Mouse (Mus musculus) frontal cortex, postnatal 25 days (tissue): ENCODE data around the gene Cs.
A peak's percentile ranks its signal among the peaks of the same experiment; 100 is the strongest.
"Not testable (repeated sequence)": the region's sequence is repeated elsewhere in the genome, so short reads cannot be mapped to it uniquely, and the experiment has no call there.

Experiments used
- DNase-seq, 2 experiments: peaks; one replicate each; pipeline ENCODE4 v3.0.0; 2022; ENCODE audit warnings: low spot score in 2 of 2

Cs gene

DNA sequence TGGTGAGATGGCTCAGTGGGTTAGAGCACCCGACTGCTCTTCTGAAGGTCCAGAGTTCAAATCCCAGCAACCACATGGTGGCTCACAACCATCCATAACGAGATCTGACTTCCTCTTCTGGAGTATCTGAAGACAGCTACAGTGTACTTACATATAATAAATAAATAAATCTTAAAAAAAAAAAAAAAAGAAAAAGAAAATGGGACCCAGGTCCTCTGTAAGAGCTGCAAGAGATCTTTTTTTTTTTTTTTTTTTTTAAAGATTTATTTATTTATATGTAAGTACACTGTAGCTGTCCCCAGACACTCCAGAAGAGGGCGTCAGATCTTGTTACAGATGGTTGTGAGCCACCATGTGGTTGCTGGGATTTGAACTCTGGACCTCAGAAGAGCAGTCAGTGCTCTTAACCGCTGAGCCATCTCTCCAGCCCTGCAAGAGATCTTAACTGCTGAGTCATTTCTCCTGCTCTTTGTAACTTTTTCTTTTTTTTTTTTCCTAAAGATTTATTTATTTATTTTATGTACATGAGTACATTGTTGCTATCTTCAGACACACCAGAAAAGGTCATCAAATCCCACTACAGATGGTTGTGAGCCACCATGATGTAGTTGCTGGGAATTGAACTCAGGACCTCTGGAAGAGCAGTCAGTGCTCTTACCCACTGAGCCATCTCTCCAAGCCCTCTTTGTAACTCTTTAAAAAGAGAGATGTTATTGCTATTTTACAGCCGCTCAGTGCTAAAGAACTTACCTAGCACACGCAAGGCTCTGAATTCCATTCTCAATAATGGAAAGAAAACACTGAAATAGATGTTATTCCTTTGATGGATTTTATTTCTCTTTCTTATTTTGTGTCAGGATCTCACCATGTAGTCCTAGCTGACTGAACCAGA, 4.9 kb upstream of the Cs start:
- DNase-seq, result not testable (repeated sequence)

DNA sequence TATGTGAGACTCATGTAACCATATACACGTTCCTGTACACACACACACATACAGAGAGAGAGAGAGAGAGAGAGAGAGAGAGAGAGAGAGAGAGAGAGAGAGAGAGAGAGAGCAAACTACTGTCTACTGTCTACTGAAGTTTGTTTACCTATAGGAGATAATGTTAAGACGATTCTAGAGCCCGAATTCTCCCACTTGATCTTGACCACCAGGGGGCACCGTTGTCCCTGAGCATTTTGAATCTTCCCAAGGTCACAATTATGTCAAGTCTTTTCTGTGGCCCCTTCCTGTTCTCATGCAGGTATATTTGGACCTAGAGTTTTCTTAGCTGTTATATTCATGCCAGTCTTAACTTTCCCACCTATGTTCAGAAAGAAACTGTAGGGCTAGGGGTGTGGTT, 2.0 kb upstream of the Cs start:
- peak; percentile 57 to 61 for DNase-seq

DNA sequence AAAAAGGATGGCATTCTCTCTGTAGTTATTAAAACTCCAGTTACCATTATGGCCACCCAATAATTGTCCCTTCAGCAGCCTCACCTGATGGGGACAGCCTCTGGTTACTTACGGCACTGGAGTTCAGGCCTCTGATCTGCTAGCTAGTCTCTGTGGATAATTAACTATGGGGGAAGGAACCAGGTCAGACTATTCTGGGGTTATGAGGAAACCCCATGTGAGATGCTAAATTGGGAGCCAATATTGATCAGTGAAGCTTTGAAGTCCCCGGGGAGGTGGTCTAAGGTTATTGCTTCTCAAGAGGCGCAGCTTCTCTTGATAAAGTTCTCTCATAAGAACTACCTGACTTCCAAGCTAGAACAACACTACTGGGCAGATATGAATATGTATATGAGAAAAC, 1.3 kb upstream of the Cs start:
- no peak for DNase-seq

DNA sequence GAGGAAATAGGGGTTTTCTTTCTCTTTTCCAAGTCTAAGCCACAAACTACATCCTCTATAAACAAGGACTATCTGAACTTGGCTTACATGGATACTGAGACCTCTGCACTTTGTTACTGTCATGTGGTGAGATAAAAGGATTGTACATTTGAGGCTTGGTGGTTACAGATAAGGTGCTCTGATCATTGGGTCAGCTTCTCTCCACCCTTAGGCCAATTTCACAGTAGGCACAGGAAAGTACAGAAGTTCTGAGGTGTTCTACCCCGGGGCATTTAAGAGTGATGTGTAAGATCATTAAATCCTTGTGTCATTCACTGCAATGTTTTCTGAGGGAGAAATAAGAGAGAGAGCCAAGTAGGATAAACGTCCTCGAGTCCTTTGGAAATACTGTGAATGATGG, 937 bp upstream of the Cs start:
- no peak for DNase-seq

DNA sequence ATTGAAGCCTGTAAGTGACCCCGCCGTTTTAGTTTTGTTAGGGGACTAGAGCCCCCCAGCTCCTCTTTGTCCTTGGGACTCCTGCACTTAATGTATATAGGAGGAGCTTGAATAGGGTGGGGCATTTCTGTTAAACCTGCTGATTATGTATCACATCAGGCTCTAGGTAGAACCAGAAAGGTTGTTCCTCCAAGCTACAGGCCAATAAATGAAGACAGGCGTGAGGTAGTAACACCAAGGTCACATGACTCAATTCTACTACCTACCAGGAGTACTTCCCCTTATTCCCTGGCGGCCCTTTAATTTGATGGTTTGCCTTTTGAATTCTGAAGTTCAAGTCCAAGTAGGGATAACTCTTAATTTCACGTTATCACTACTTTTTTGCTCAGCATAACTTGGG, 881 bp downstream of the Cs start:
- no peak for DNase-seq

DNA sequence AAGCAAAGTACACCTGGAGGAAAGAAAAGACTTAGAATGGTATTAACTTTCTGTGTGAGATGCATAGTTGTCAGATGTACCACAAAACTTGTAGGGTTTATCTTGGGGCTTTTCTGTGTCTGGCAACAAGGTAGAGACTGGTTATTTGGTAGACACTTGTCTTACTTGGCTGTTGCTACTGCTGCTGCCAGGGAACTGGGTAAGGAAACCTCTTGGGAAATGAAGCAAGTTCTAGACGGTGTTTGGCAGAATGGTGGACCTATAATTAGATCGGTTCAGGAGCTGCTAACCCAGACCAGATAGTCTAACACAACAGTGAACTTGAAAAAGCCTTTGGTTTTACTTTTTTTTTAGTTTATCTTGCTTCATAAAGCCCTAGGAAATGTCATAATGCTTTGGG, 1.4 kb downstream of the Cs start:
- DNase-seq, result no peak

DNA sequence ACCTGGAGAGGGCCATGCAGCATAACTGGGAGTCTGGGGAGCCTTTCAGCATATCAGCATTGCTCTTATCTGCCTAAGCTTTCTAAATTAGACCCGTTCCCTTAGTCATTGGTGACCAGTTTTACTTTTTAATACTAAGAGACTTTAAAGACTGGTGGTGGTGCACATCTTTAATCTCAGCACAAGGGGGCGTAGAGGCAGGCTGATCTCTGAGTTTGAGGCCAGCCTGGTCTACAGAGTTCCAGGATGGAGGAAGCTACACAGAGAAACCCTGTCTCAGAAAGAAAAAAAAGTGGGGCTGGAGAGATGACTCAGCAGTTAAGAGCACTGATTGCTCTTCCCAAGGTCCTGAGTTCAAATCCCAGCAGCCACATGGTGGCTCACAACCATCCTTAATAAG, 2.7 kb downstream of the Cs start:
- DNase-seq, result no peak

DNA sequence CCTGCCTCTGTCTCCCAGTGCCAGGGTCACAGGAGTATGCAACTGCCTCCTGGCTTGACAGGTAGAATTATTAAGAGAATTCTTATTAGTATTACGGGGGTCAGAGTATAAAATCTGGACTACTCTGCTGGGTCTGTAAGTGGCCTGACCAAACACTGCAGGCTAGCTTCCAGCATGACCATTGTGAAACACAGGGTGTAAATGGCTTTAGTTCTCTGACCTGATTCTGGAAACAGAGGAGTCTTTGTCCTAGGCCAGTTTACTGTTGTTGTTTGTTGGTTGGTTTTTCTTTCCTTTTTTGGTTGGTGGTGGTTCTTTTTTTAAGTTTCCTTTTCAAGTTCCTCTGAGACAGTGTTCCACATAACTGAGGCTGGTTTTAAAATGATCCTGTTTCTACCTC, 5.9 kb downstream of the Cs start:
- no peak for DNase-seq

DNA sequence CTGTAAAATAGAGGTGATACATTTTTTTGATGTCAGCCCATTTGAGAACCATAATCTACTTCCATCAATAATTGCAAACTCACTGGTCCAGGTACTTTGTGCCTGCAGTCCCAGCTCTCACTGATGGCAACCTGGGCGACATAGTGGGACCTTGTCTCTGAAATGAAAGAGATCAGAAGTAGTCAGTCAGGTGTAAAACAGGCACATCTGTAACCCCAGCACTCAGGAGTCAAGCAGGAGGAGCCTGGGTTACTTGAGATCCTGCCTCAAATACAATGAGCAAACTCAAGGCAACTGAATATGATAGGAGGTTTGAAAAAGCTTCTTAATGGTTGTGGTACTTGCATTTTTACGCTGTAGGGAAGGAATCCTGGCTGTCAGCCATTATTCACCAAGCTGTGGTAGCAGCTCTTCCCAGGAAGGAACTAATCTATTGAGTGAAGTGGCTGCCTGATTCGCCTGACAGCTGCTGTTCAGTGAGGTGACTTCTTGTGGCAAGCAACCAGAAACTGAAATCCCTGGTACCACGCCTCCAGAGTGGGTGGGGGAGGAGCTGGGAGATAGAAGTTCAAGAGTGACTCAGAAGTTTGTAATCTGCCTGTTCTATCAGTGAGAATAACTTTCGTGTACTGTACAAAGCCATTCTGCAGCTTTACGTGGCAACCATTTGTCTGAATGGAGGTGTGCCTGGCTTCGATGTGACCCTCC, 7.2 kb downstream of the Cs start:
- DNase-seq, result peak in 1 of 2 experiments; percentile 25

DNA sequence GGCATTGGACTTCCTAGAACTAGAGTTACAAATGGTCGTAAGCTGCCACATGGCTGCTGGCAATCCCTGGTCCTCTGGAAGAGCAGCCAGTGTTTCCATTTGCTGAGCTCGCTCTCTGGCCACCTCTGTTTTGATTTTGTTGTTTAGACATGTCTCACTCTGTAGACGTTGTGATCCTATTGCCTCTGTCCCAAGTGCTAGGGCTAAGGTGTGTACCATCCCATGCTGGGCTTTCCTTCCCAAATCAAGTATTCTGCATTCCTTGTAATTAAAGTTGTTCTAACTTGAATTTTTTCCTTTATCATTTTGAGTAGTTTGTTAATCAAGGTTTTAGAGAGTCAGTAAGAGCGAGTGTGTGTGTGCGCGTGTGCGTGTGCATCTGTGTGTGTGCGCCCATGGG, 10.0 kb downstream of the Cs start:
- DNase-seq, result no peak

DNA sequence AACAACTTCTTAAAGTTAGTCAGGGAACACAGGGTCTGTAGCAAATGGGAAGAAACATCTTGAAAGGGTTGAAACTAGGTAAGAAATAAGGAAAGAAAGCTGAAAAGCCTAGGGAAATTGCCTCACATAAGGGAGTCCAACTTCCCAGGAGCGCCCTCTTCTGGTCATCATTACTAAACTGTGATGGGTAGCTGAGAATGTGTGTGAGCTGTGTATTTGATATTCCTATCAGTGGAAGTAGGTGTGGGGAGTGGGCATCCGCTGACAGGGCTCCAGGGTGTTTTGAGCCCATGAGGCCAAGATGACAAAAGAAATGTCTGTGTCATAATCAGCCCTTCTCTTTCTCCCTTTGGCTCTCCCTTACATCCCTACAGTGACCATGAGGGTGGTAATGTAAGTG, 21.3 kb downstream of the Cs start:
- DNase-seq, result peak in 1 of 2 experiments; percentile 52

DNA sequence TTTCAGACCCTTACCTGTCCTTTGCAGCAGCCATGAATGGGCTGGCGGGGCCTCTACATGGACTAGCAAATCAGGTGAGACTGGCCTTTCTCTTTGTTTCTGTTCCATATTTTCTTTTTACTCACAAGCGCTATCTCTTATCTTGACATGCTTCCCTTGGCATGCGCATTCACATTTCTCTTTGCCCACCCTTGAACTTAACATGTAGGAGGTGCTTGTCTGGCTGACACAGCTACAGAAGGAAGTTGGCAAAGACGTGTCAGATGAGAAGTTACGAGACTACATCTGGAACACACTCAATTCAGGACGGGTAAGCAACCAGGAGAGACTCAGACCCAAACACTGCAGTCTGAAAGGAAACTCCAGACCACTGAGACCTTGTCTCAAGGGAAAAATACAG, 21.7 kb downstream of the Cs start:
- DNase-seq, result no peak

DNA sequence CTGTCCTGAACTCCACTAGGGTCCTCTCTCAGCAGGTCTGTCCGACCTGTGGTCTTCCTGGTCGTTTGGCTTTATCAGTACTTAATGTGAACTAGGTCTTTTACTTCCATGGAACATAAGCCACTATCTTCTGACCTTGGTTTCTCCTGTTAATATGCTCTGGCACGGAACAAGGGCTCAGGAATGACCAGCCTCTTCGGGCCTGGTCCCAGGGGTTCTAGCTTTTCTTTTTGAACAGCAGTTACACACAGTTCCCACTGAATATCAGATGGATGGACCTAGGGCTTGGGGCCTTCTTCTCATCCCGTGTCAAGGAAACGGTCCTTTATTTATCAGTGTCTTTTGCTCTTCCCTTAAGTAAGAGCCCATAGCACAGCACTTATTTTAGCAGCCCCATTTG, 24.3 kb downstream of the Cs start:
- DNase-seq, result no peak

DNA sequence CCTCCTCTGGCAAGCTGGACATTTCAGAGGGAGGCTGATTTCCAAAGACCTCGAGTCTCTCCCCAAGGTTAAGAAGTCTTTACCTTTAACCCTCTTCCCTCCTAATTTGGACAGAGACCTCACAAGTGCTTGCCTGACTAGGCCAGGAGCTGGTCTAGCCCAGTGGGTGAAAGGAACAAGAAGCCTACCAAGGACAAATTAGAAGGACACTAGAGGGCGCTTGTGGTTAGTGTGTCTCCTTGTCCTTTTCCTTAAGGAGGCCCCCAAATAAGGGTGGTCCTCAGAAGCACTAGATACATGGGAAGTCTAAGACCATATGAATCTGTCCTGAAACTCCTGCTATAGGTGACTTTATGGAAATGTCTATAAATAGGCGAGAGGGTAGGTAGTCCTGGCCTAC, 25.0 kb downstream of the Cs start:
- no peak for DNase-seq

DNA sequence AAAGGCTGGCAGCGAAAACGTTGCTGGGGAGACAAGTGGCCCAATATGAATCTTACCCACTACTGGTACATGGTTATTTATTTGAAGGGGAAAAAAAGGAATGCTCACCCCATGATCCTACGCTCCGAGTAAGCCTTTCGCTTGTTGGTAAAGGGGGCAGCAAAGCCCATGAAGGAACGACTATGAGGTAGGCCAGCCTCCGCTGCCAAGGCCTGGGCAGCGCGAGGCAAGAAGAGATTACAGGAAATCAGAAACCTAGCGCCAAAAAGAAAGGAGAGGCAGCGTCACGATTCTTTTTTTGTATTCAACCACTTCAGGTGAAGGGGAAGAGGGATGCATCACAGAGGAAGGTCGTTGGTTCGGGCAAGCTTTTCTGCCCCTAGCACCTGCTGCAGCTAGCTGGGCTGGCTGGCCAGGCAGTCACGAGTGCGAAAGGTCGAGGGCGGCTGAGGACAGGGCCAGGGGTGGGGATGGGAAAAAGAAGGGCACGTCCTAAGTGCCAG, 30.4 kb downstream of the Cs start:
- DNase-seq, result no peak

DNA sequence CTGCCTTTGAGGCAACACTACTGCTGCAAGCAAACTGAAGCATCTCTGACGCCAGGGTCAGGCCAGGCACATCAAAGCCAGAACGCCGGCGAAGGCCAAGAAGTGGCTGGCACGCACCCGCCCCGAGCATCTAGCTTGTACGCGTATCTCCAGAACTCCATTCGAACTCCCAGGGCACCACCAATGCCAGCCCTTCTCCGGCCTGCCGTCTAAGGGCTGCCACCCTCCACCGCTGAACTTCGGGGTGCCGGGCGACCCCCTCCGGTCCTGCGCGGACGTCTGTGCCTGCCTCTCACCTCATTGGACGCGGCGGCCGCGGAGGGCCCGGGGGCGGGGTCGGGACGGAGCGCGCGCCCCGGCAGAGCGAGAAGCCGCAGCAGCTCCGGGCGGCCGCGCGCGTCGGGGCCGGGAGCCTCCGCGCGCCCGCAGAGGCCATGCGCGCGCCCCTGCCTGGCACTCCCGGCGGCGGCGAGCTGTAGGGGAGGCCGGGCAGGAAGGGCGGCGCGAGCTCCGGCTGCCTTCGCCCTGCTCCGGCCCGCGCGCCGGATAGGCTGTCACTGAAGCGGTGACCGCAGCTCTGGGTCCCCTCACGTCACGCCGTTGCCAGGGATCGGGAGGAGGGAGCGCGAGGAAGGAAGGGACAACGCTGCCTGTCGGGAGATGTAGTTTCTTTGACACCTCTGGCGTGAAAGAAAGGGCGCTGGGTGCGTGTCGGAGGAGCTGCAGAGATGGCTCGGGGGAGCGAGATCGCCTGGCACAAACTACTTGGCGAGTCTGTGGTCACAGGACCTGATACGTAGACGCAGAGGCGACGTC, 31.1 kb downstream of the Cs start, which contains the start of gene Coq10a:
Gene Coq10a, minus strand, starts transcription at position 596 of the 816 bp plus-strand sequence.
- DNase-seq, result peak; percentile 84 to 87

DNA sequence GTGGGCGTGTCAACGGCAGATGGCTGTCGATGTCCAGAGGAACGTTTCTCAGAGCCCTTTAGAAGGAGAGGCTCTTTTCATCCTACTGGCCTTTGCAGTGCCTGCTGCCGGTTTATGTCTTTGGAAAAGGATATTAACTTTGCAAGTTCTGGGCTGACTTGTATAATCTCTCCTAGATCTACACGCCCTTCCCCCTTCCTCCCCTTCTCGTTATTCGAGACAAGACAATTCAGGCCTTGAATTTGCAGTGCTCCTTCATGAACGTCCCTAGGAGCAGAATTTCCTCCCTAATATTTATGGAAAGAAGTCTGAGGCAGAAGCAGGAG, 31.6 kb downstream of the Cs start:
- DNase-seq, result no peak

DNA sequence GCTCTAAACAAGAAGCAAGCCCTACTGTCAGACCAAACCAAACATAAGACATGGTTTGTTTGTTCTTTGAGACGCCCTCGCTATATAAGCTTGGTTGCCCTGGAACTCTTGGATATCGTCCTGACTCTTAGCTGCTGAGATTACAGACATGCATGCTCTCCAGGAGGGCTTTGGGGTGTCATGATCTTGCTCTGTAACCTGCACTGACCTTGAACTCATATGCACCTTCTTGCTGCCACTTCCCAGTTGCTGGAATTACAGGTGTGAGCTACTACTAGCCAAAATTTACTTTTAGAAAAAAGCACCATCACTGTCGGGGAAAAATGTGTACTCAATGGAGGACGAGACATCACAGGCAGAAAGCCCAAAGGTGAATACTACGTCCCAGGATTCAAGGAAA, 32.1 kb downstream of the Cs start:
- no peak for DNase-seq

DNA sequence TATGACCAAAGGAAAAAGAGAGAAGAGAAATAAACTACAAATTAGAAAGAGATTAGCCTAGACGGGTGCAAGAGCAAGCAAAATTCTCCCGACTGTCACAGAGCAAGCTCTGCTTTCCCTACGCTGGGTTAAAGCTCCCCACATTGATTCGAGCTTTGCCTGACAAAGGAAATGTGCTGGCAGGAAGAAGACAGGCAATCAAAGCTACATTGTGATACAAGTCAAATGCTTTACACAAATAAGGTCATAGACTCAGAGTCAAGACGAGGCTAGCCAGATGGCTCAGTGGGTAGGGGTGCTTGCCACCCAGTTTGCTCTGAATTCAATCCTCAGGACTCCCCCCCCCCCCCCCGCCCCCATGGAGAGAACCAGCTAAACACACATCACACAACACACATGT, 32.5 kb downstream of the Cs start:
- no peak for DNase-seq

DNA sequence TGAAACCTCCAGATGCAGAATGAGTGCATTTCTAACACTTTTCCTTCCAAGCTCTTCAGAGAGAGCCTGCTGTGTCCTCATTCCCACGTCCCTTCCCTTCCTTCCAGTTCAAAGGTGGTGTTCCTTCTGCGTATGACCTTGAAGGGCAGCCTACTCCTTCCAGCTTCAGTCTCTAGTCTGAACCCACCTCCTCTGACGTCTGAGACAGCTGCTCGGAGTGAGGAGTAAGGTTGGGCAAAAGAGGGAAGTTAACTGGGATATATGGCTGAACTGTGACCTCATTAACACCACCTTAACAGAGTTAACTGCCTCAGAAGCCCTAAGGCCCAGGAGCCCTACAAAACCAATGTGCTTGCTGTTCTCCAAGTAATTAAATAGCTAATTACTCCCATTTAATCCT, 33.1 kb downstream of the Cs start:
- no peak for DNase-seq

DNA sequence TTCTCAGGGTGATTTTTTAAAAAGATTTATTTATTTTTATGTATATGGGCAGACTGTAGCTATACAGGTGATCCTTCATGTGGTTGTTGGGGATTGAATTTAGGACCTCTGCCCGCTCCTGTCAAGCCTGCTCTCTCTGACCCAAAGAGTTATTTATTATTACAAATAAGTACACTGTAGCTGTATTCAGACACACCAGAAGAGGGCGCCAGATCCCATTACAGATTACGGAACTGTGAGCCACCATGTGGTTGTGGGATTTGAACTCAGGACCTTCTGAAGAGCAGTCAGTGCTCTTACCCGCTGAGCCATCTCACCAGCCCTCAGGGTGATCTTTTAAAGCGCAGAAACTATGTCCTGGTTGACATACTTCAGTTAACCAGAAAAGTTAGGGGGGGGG, 34.6 kb downstream of the Cs start:
- DNase-seq, result no peak

DNA sequence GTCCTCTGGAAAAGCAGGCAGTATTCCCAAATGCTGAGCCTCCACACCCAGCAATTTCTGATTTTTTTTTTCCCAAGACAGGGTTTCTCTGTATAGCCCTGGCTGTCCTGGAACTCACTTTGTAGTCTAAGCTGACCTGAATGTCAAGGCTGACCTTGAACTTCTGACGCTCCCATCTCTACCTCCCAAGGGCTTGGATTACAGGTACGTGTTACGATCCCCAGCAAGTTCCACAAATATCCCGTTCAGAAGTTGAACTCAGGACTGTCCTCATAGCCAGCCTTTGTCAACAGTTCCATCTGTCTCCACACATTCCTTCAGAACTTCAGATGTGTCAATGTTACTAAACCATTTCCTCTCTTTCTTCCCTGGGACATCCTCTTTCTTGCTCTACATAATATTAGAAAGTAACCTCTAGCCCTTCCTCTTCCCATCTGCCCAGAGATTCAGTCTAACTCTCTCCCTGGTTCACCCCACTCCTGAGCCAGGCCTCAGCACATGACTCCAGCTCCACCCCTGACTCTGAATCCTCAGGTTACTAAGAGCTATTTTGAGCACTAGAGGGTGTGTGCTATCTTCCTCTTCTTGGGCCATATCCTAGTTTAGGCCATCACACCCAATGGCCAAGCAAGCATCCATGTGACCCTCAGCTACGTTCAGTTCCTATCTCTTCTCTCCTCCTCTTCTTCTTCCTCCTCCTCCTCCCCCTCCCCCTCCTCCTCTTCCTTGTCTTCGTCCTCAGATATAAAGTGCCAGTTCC, 35.6 kb downstream of the Cs start:
- DNase-seq, result no peak
